Mouse (Mus musculus): ENCODE results near the gene Zfx. TPM values are rescaled to one million over a fixed set of nuclear protein-coding genes. Genes with fewer than 3 reads are reported as not detected.
A peak's percentile ranks its signal among the peaks of the same experiment; 100 is the strongest.

The Zfx gene
- total RNA-seq, 2 experiments from 2014 or later, result 27.0 to 36.8 TPM

GRCm38 (mm10) chrX:94061246-94061645 lies 62.3 kb downstream of the Zfx start:
- DNase-seq, result peak; percentile 19

- no peak for DNase-seq
Measured at GRCm38 (mm10) chrX:94060751-94061150, 62.8 kb downstream of the Zfx start.

- no peak for DNase-seq
Measured at GRCm38 (mm10) chrX:94058748-94059147, 64.8 kb downstream of the Zfx start.

GRCm38 (mm10) chrX:94049048-94049447 lies 74.5 kb downstream of the Zfx start:
- no peak for DNase-seq

- DNase-seq, result peak; percentile 20
Measured at GRCm38 (mm10) chrX:94048048-94048447, 75.5 kb downstream of the Zfx start.

- no peak for DNase-seq
Measured at GRCm38 (mm10) chrX:94047381-94047780, 76.1 kb downstream of the Zfx start.

GRCm38 (mm10) chrX:94032937-94033336 lies 90.6 kb downstream of the Zfx start:
- peak; percentile 50 for DNase-seq

GRCm38 (mm10) chrX:94030081-94030480 lies 93.4 kb downstream of the Zfx start:
- DNase-seq, result no peak

Other genes starting within 250 kb of the Zfx start
- gene AU015836, start 155.0 kb downstream of the Zfx start, total RNA-seq (2021), result not detected
- 100 to 1,000 TPM; 116 to 181 TPM for gene Eif2s3x, start 89.2 kb upstream of the Zfx start, total RNA-seq (2021)
- 10 to 100 TPM; 12.3 to 18.2 TPM for gene Klhl15, start 110.9 kb upstream of the Zfx start, total RNA-seq (2021)
- gene Fam90a1b, start 243.1 kb upstream of the Zfx start, total RNA-seq (2021), result not detected
- 100 to 1,000 TPM; 127 to 128 TPM for gene Apoo, start 243.4 kb upstream of the Zfx start, total RNA-seq (2021)

All from adrenal gland, postnatal 10 days (tissue).